Mouse (Mus musculus) erythroblast, embryonic 14.5 days (primary cell): ENCODE data around the gene Pappa. TPM values are rescaled to one million over a fixed set of nuclear protein-coding genes. Genes with fewer than 3 reads are reported as not detected.

Experiments
- H3K27me3 ChIP-seq: 2 replicates; pipeline ENCODE4 v1.6.1; 2012; ENCODE audit warnings: inconsistent platforms; ENCODE audit not compliant: control insufficient read depth
- H3K36me3 ChIP-seq: 2 replicates; pipeline ENCODE4 v1.6.1; 2012; ENCODE audit warnings: mild to moderate bottlenecking, inconsistent platforms; ENCODE audit not compliant: control insufficient read depth
- H3K4me1 ChIP-seq: 2 replicates; pipeline ENCODE4 v1.6.1; 2012; ENCODE audit warnings: inconsistent platforms; ENCODE audit not compliant: control insufficient read depth
- H3K4me3 ChIP-seq: replicated peaks from 2 replicates; pipeline ENCODE3; 2012; ENCODE audit warnings: moderate library complexity, mild to moderate bottlenecking, inconsistent platforms
- H3K9me3 ChIP-seq: 2 replicates; pipeline ENCODE4 v1.6.1; 2012; ENCODE audit warnings: low read length, inconsistent platforms, mixed read lengths; ENCODE audit not compliant: control insufficient read depth
- GATA1 ChIP-seq: IDR thresholded peaks from 2 replicates; pipeline ENCODE4 v1.6.1; 2012; ENCODE audit warnings: low read length, inconsistent platforms, mixed read lengths
- TAL1 ChIP-seq: IDR thresholded peaks from 3 replicates; pipeline ENCODE4 v1.6.1; 2012; ENCODE audit warnings: low read length, inconsistent platforms, mixed read lengths
- polyA plus RNA-seq: library from polyadenylated mRNA; stranded (reverse); fragments of >175 nt; gene quantifications from 2 replicates; pipeline ENCODE4 v1.2.3, GENCODE M21; 2012

Pappa gene
- polyA plus RNA-seq, 1 experiment, result not detected

- Histone ChIP-seq H3K36me3 (no peaks in the 10 kb centered on the region), H3K9me3 (no peaks in the 10 kb centered on the region), H3K27me3 (no peaks in the 10 kb centered on the region), H3K4me1 (no peaks in the 10 kb centered on the region), H3K4me3 (no peak overlapping the region)
- TF ChIP-seq GATA1 (no peak), TAL1 (no peak)
These were observed 118.5 kb downstream of the Pappa start for GRCm38 (mm10) chr4:65242434-65242931.

- Histone ChIP-seq H3K27me3 (no peaks in the 10 kb centered on the region), H3K4me3 (no peak overlapping the region), H3K36me3 (no peaks in the 10 kb centered on the region), H3K9me3 (no peaks in the 10 kb centered on the region), H3K4me1 (no peaks in the 10 kb centered on the region)
- no peak for TF ChIP-seq TAL1
- TF ChIP-seq GATA1, result no peak
These were observed 119.3 kb downstream of the Pappa start for GRCm38 (mm10) chr4:65243245-65243644.

- no peaks in the 10 kb centered on the region for H3K27me3 ChIP-seq
- H3K36me3 ChIP-seq, result no peaks in the 10 kb centered on the region
- H3K9me3 ChIP-seq, result no peaks in the 10 kb centered on the region
- no peaks in the 10 kb centered on the region for H3K4me1 ChIP-seq
- no peak for TF ChIP-seq GATA1
- TF ChIP-seq TAL1, result no peak
- no peak overlapping the region for H3K4me3 ChIP-seq
These were observed 121.0 kb downstream of the Pappa start for GRCm38 (mm10) chr4:65245015-65245414.

- Histone ChIP-seq H3K4me3 (no peak overlapping the region), H3K4me1 (no peaks in the 10 kb centered on the region), H3K36me3 (no peaks in the 10 kb centered on the region), H3K9me3 (no peaks in the 10 kb centered on the region), H3K27me3 (no peaks in the 10 kb centered on the region)
- TF ChIP-seq TAL1 (no peak), GATA1 (no peak)
These were observed 121.5 kb downstream of the Pappa start for GRCm38 (mm10) chr4:65245440-65245839.

- TF ChIP-seq TAL1 (no peak), GATA1 (no peak)
- Histone ChIP-seq H3K27me3 (no peaks in the 10 kb centered on the region), H3K9me3 (no peaks in the 10 kb centered on the region), H3K4me1 (no peaks in the 10 kb centered on the region), H3K4me3 (no peak overlapping the region), H3K36me3 (no peaks in the 10 kb centered on the region)
These were observed 128.2 kb downstream of the Pappa start for GRCm38 (mm10) chr4:65252193-65252592.

GRCm38 (mm10) chr4:65254073-65254472 lies 130.1 kb downstream of the Pappa start:
- no peak overlapping the region for H3K4me3 ChIP-seq
- H3K4me1 ChIP-seq, result no peaks in the 10 kb centered on the region
- no peaks in the 10 kb centered on the region for H3K36me3 ChIP-seq
- H3K9me3 ChIP-seq, result no peaks in the 10 kb centered on the region
- no peaks in the 10 kb centered on the region for H3K27me3 ChIP-seq
- TF ChIP-seq TAL1, result no peak
- no peak for TF ChIP-seq GATA1

GRCm38 (mm10) chr4:65267066-65267465 lies 143.1 kb downstream of the Pappa start:
- no peaks in the 10 kb centered on the region for H3K27me3 ChIP-seq
- H3K4me3 ChIP-seq, result no peak overlapping the region
- no peaks in the 10 kb centered on the region for H3K36me3 ChIP-seq
- no peaks in the 10 kb centered on the region for H3K4me1 ChIP-seq
- H3K9me3 ChIP-seq, result no peaks in the 10 kb centered on the region
- TF ChIP-seq GATA1 (no peak), TAL1 (no peak)

GRCm38 (mm10) chr4:65269996-65270395 lies 146.0 kb downstream of the Pappa start:
- TF ChIP-seq TAL1 (no peak), GATA1 (no peak)
- Histone ChIP-seq H3K4me1 (no peaks in the 10 kb centered on the region), H3K9me3 (no peaks in the 10 kb centered on the region), H3K36me3 (no peaks in the 10 kb centered on the region), H3K4me3 (no peak overlapping the region), H3K27me3 (no peaks in the 10 kb centered on the region)

- Histone ChIP-seq H3K9me3 (no peaks in the 10 kb centered on the region), H3K4me3 (no peak overlapping the region), H3K27me3 (no peaks in the 10 kb centered on the region), H3K36me3 (no peaks in the 10 kb centered on the region), H3K4me1 (no peaks in the 10 kb centered on the region)
- TF ChIP-seq GATA1, result no peak
- no peak for TF ChIP-seq TAL1
These were observed 148.3 kb downstream of the Pappa start for GRCm38 (mm10) chr4:65272295-65272694.

- H3K4me3 ChIP-seq, result no peak overlapping the region
- TF ChIP-seq TAL1, result no peak
- no peak for TF ChIP-seq GATA1
- no peaks in the 10 kb centered on the region for H3K9me3 ChIP-seq
- no peaks in the 10 kb centered on the region for H3K4me1 ChIP-seq
- H3K36me3 ChIP-seq, result no peaks in the 10 kb centered on the region
- no peaks in the 10 kb centered on the region for H3K27me3 ChIP-seq
These were observed 149.4 kb downstream of the Pappa start for GRCm38 (mm10) chr4:65273299-65273851.
